ENCODE assay signal across 17 mouse cellular contexts in genomic region chr8:83149124-83149523, GRCm38 (mm10). TPM values are rescaled to one million over a fixed set of nuclear protein-coding genes. Genes with fewer than 3 reads are reported as not detected.
"Had no signal": no experiment of that assay in that cellular context is flagged by ENCODE, and none has a peak within 500 bp of the region (broad histone marks: within the 10 kb centered on the region; RNA-seq: fewer than 3 reads in every experiment).

No protein-coding gene starts in this region.

- H3K27me3 ChIP-seq: neural tube, embryonic 12.5 days; neural tube, embryonic 13.5 days; neural tube, embryonic 15.5 days; stomach, embryonic 15.5 days had no signal

- H3K4me2 ChIP-seq: neural tube, embryonic 12.5 days; neural tube, embryonic 13.5 days; neural tube, embryonic 15.5 days; stomach, embryonic 15.5 days had no signal

- H3K27ac ChIP-seq: neural tube, embryonic 12.5 days; neural tube, embryonic 13.5 days; neural tube, embryonic 15.5 days; stomach, embryonic 15.5 days had no signal

- H3K4me1 ChIP-seq: neural tube, embryonic 12.5 days; neural tube, embryonic 13.5 days; neural tube, embryonic 15.5 days; stomach, embryonic 15.5 days had no signal

- DNase-seq: retina, postnatal 1 day; right cerebral cortex, adult 18-20 months; right cerebral cortex, postnatal 14 days; right cerebral cortex, postnatal 25 days; right cerebral cortex, postnatal 4 days; spleen, adult 18-20 months; thymus, adult 18-20 months; thymus, adult 2 months; thymus, postnatal 14 days; thymus, postnatal 25 days; thymus, postnatal 36 days; thymus, postnatal 4 days had no signal

- H3K36me3 ChIP-seq: neural tube, embryonic 12.5 days; neural tube, embryonic 13.5 days; neural tube, embryonic 15.5 days; stomach, embryonic 15.5 days had no signal

- H3K9ac ChIP-seq: neural tube, embryonic 12.5 days; neural tube, embryonic 13.5 days; neural tube, embryonic 15.5 days; stomach, embryonic 15.5 days had no signal

- H3K9me3 ChIP-seq: neural tube, embryonic 12.5 days; neural tube, embryonic 13.5 days; neural tube, embryonic 15.5 days; stomach, embryonic 15.5 days had no signal

- H3K4me3 ChIP-seq: neural tube, embryonic 12.5 days; neural tube, embryonic 13.5 days; neural tube, embryonic 15.5 days; stomach, embryonic 15.5 days had no signal

RNA-seq across cellular contexts. Expression of gene Gm10645, which starts 16.8 kb away (rescaled TPM):
- polyA plus RNA-seq: testis, adult 2 months had no signal
